Mouse (Mus musculus) heart, embryonic 13.5 days (tissue): Measurements from ENCODE around the gene Hsph1. TPM values are rescaled to one million over a fixed set of nuclear protein-coding genes. Genes with fewer than 3 reads are reported as not detected.

ENCODE experiments used
- ATAC-seq: fragments of 200-750 bp; cut with Nextera tagmentation; 2 replicates; pipeline ENCODE4 v1.8.0; 2017; ENCODE audit warnings: moderate TSS enrichment; ENCODE audit not compliant: insufficient number of reproducible peaks, low FRiP score, low TSS enrichment; ENCODE audit errors: extremely low read depth
- H3K27ac ChIP-seq: fragments of 300-500 bp; sonication (generic); replicated peaks from 2 replicates; pipeline ENCODE4 v1.5.1; 2015; ENCODE audit warnings: moderate library complexity, mild to moderate bottlenecking, inconsistent platforms
- H3K27me3 ChIP-seq: fragments of 300-500 bp; sonication (generic); replicated peaks from 2 replicates; pipeline ENCODE4 v1.6.1; 2015; ENCODE audit warnings: mild to moderate bottlenecking, inconsistent platforms
- H3K36me3 ChIP-seq: fragments of 300-500 bp; sonication (generic); 2 replicates; pipeline ENCODE4 v1.6.1; 2015; ENCODE audit warnings: mild to moderate bottlenecking, inconsistent platforms
- H3K4me1 ChIP-seq: fragments of 300-500 bp; sonication (generic); 2 replicates; pipeline ENCODE4 v1.6.1; 2015; ENCODE audit warnings: inconsistent platforms
- H3K4me2 ChIP-seq: fragments of 300-500 bp; sonication (generic); 2 replicates; pipeline ENCODE4 v1.6.1; 2015; ENCODE audit warnings: inconsistent platforms, mild to moderate bottlenecking, moderate library complexity
- H3K4me3 ChIP-seq: fragments of 300-500 bp; sonication (generic); 2 replicates; pipeline ENCODE4 v1.5.1; 2015; ENCODE audit warnings: moderate library complexity, mild to moderate bottlenecking, inconsistent platforms
- H3K9ac ChIP-seq: fragments of 300-500 bp; sonication (generic); 2 replicates; pipeline ENCODE4 v1.6.1; 2015; ENCODE audit warnings: inconsistent platforms, mild to moderate bottlenecking, moderate library complexity
- H3K9me3 ChIP-seq: fragments of 300-500 bp; sonication (generic); 2 replicates; pipeline ENCODE4 v1.6.1; 2016; ENCODE audit warnings: inconsistent platforms
- WGBS: fragments of 180-500 bp; shearing (Covaris S2); methylation state at CpG from one replicate; pipeline ENCODE4 v1.1.7; 2015; ENCODE audit warnings: mixed read lengths; 5-methylcytosine and 5-hydroxymethylcytosine counted together
- polyA plus RNA-seq: library from polyadenylated mRNA; unstranded; fragments of >200 nt; fragmentation: Nextera tagmentation; extraction: Ambion mirVana; gene quantifications from 2 replicates; pipeline ENCODE4 v1.2.1, GENCODE M21; 2015

The Hsph1 gene
- polyA plus RNA-seq, 1 experiment from 2014 or later = 30.1 TPM

DNA sequence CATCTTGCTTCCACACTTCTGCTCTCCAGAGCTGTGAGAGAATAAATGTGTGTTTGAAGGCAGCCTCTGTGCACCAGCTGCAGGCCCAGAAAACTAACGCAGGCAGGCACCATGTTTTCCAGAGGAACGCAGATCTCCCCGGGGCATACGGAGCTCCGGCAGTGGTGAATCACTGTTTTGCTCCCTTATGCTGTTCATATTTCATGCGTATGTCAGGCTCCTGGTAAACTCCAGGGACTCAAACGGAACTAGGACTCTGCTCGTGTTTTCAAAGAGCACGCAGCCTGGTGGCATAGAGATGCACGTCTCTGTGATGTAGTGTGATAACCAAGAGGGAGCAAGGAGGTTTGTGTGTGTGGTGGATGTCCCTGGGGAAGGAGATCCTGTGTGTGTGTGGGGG, 23.4 kb downstream of the Hsph1 start:
- H3K9me3 ChIP-seq = no peaks in the 10 kb centered on the region
- ATAC-seq = no peak
- no peaks in the 10 kb centered on the region for H3K4me1 ChIP-seq
- no peaks in the 10 kb centered on the region for H3K27me3 ChIP-seq
- H3K36me3 ChIP-seq = peaks cover 37% of the 10 kb centered on the region
- 68% methylated on average over 10 of the region's 10 CpGs for WGBS
- H3K27ac ChIP-seq = no peak overlapping the region
- H3K4me2 ChIP-seq = no peak overlapping the region
- no peak overlapping the region for H3K9ac ChIP-seq
- H3K4me3 ChIP-seq = no peak overlapping the region

DNA sequence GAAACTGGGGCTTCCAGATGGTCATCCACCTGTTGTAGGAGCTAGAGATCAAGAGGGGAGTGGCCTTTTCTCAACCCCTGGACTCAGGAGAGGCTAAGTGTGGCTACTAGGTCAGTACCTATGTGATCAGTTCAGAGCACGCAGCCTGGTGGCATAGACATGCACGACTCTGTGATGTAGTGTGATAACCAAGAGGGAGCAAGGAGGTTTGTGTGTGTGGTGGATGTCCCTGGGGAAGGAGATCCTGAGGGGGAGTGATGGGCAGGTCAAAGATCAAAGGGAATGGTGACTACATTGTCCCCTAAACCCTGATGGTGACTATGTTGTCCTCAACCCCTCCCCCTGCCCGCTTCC, 24.0 kb downstream of the Hsph1 start:
- WGBS = 84% methylated on average over 3 of the region's 3 CpGs
- H3K27ac ChIP-seq = no peak overlapping the region
- H3K4me2 ChIP-seq = no peak overlapping the region
- no peaks in the 10 kb centered on the region for H3K27me3 ChIP-seq
- peaks cover 31% of the 10 kb centered on the region for H3K36me3 ChIP-seq
- ATAC-seq = no peak
- H3K4me1 ChIP-seq = no peaks in the 10 kb centered on the region
- no peak overlapping the region for H3K4me3 ChIP-seq
- no peak overlapping the region for H3K9ac ChIP-seq
- no peaks in the 10 kb centered on the region for H3K9me3 ChIP-seq

DNA sequence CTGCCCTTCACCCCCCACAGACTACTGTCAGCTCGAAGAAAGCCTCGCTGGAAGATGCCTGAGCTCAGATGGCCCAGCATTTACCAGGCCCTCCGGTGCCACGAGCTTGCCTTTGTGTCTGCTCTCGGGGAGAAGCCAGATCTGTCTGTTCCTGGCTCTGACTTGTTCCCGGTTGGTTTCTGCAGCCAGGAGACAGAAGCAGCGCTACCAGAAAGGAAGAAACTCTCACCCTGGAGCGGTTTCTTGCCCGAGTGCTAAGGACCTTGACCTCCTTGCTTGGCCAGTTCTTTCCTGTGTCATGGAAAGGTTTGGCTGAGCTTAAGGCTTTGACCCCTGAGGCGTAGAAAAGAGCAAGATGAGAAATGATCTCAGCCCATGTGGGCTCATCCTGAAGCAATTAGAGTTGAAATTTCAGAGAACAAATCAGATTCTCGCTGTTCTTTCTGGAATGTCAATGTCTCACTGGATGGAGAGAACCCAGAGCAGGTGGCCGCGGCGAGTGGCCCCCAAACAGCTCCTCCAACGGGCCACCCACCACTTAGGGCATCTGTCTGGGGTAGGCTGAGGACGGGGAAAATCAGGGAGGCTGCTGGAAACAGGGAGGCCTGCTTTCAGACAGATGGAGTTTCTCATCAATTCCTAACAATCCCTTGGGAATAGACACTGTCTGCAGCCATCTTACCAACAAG, 24.6 kb downstream of the Hsph1 start:
- Histone ChIP-seq H3K27me3 (no peaks in the 10 kb centered on the region), H3K4me1 (no peaks in the 10 kb centered on the region), H3K4me3 (no peak overlapping the region), H3K4me2 (no peak overlapping the region), H3K36me3 (peaks cover 26% of the 10 kb centered on the region), H3K9me3 (no peaks in the 10 kb centered on the region), H3K27ac (no peak overlapping the region), H3K9ac (no peak overlapping the region)
- ATAC-seq = no peak
- 67% methylated on average over 16 of the region's 16 CpGs for WGBS

DNA sequence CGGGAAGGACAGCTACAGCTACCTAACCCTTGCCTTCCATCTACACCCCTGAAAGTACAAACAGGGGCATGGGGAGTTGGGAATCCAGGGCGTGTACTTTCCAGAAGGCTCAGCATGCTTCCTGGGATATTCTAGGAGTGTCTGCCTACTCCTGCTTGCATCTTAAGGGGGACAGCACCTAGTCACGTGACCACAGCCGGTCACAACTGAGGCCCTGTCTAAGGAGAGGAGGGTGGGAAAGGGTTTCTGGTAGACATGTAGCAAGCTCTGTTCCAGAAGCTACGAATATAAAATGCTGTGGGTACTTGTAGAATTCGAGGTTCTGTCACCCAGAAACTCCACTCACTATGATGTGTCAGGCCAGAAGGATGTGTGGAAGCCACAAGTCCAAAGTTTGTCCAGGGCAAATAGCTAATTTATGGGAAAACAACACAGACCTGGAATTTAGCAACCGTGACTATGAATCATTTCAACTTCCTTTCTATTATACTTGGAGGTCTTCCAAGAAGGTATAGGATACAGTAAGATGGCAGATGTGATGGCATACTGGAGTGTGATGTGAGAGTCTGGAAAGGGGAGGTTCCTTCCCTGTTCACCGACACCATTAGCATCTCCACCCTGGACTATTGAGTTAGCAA, 29.0 kb downstream of the Hsph1 start:
- no peak overlapping the region for H3K9ac ChIP-seq
- no peaks in the 10 kb centered on the region for H3K4me1 ChIP-seq
- H3K4me2 ChIP-seq = no peak overlapping the region
- no peak for ATAC-seq
- no peaks in the 10 kb centered on the region; the same call in 1 of the 2 replicates for H3K9me3 ChIP-seq
- H3K27ac ChIP-seq = no peak overlapping the region
- WGBS = 75% methylated on average over 8 of the region's 8 CpGs
- H3K27me3 ChIP-seq = no peaks in the 10 kb centered on the region
- H3K36me3 ChIP-seq = no peaks in the 10 kb centered on the region
- no peak overlapping the region for H3K4me3 ChIP-seq

DNA sequence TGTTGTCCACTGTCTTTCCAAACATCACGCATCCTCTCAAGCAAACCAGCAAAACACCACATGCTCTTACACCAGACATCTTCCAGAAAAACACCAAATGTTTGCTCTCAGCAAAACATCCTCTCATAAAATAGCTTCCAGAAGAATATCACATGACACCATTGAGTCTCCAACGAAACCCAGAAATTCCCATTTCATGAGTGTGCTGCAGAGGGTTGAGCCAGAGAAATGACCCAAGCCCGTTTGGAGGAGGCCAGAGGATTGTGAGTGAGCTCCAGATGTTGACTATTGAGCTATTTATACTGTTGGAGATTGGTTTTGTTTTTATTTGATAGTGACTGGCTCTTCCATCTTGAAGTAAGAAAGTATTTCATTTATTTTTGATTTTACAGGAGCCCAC, 32.9 kb downstream of the Hsph1 start:
- 73% methylated on average over 3 of the region's 3 CpGs for WGBS
- no peaks in the 10 kb centered on the region for H3K36me3 ChIP-seq
- no peak overlapping the region for H3K4me2 ChIP-seq

DNA sequence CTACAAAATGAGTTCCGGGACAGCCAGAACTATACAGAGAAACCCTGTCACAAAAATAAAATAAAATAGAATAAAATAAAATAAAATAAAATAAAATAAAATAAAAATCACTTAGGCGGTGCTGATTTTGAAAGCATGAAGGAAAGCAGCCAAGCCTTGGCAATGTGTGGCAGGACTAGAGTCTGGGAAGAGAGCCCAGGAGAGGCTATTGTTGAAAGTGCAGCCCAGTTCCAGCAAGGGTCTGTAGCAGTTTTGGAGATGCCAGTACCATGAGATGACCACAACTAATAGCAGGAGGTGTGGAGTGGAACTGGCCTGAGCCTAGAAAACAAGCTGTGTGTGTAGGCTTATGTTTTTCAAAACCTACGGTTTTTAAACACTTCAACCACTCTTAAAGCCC, 34.2 kb downstream of the Hsph1 start:
- Histone ChIP-seq H3K27ac (no peak overlapping the region), H3K36me3 (no peaks in the 10 kb centered on the region), H3K4me2 (no peak overlapping the region), H3K4me1 (no peaks in the 10 kb centered on the region), H3K4me3 (no peak overlapping the region), H3K27me3 (no peaks in the 10 kb centered on the region), H3K9ac (no peak overlapping the region), H3K9me3 (peaks cover 2% of the 10 kb centered on the region; the same call in 1 of the 2 replicates)
- WGBS = 87% methylated on average over 3 of the region's 3 CpGs
- ATAC-seq = no peak

More for the DNA sequence above, 32.9 kb downstream of the Hsph1 start:
- Histone ChIP-seq H3K4me3 (no peak overlapping the region), H3K27me3 (no peaks in the 10 kb centered on the region), H3K9ac (no peak overlapping the region), H3K27ac (no peak overlapping the region), H3K4me1 (no peaks in the 10 kb centered on the region), H3K9me3 (peaks cover 2% of the 10 kb centered on the region; the same call in 1 of the 2 replicates)
- no peak for ATAC-seq

DNA sequence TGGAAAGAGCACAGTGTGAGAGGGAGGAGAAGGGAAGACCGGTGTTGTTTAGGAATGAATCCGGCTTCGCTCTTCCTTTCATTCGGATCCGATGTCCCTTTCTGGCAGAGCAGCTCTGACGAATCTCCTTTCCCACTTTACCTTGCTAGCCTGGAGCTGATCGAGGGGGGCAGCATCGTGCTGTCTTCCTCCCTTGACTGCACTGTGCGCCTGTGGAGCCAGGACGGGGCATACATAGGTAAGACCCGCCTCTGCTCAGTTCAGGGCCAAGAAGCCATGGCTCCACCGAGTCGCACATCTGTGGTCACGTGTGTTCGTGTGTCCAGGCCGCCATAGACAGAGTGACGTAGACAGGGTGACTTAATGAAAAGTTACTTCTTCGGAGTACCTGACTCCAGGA, 38.8 kb downstream of the Hsph1 start:
- 45% methylated on average over 18 of the region's 18 CpGs for WGBS
- Histone ChIP-seq H3K4me2 (peak overlapping the region; percentile 40), H3K27ac (no peak overlapping the region), H3K4me3 (no peak overlapping the region), H3K4me1 (no peaks in the 10 kb centered on the region), H3K9me3 (0 out of 2 replicates have a peak, but pooled peaks cover 2% of the 10 kb centered on the region), H3K9ac (no peak overlapping the region), H3K36me3 (no peaks in the 10 kb centered on the region), H3K27me3 (no peaks in the 10 kb centered on the region)
- ATAC-seq = no peak

DNA sequence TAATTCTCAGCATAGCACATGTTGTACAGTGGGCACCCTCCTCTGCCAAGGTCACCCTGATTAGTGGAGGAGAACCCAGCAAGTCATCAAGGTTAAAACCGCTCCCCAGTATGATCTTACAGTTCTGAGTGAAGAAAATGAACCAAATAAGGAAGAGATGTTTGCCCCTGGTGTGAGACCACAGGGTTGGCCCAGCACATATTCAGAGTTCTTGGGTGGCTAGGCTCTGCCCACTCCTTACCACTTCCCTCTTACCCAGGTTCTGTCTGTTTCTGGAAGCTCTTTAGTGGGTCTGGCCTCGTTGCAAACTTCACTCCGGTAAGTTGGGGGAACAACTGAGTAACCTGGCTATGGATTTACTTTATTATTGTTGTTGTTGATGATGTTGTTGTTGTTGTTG, 42.0 kb downstream of the Hsph1 start:
- Histone ChIP-seq H3K4me2 (no peak overlapping the region), H3K9me3 (peaks cover 5% of the 10 kb centered on the region; the same call in 1 of the 2 replicates), H3K27me3 (no peaks in the 10 kb centered on the region), H3K4me1 (peaks cover 1% of the 10 kb centered on the region), H3K4me3 (no peak overlapping the region), H3K9ac (no peak overlapping the region), H3K36me3 (no peaks in the 10 kb centered on the region), H3K27ac (no peak overlapping the region)
- ATAC-seq = no peak
- WGBS = 75% methylated on average over 3 of the region's 3 CpGs

DNA sequence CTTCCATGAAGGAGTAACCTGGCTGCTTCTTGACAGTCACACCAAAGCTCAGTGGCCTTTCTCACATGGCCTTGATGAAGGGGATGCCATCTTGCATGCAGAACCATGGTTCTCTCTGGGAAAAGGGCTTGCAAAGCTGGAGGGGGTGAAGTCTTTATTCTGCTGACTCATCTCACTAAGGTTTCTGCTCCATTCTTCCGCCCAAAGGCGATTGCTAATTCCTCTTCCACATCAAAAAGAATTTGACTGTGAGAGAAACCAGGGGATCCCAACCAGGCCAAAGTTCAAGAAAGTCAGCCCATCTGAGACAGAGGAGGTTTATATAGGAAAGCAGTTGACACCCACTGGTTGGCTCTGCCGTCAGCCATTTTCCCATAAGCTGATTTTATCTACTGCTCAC, 46.2 kb downstream of the Hsph1 start:
- Histone ChIP-seq H3K4me1 (peaks cover 20% of the 10 kb centered on the region), H3K4me3 (no peak overlapping the region), H3K27me3 (no peaks in the 10 kb centered on the region), H3K4me2 (no peak overlapping the region), H3K36me3 (no peaks in the 10 kb centered on the region), H3K9ac (no peak overlapping the region), H3K27ac (0 out of 2 replicates have a peak overlapping the region, but pooled peaks have one; percentile 70), H3K9me3 (peaks cover 5% of the 10 kb centered on the region; the same call in 1 of the 2 replicates)
- WGBS = 34% methylated on average over 3 of the region's 3 CpGs
- ATAC-seq = no peak

DNA sequence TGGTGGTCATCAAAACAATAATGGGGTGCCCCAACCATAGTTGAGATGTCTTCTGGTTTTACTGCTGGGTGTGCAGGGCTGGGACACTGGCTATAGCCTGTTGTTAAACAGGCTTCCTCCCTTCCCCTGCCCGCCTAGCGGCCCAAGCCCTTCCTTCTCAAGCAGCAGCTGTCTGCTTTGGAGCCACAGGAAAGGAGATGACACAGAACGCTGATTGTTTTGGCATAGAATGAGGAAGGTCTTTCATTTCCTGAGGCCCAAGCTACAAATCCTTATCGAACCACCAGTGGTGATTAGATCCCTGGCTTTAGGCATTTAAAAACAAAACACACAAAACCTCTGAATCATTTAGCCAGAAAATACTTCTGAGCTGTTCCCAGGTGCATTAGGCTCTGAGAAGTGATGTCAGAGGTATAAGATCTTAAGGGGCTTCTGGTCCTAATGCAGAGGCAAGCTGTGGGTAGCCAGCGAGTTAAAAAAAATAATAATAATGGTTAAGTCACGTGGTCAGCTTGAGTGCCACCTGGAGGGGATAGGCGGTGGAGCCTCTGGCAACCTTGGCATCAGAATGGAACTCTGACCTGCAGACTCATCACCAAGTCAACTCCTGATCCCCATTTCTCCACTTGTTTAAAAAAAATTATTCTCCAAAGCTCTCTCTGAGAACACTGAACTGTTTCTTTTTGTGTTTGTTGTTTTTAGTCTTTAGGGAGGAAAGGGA, 47.2 kb downstream of the Hsph1 start:
- Histone ChIP-seq H3K4me1 (peaks cover 29% of the 10 kb centered on the region), H3K9ac (no peak overlapping the region), H3K27me3 (no peaks in the 10 kb centered on the region), H3K27ac (peak overlapping the region; percentile 70), H3K36me3 (no peaks in the 10 kb centered on the region), H3K9me3 (peaks cover 5% of the 10 kb centered on the region; the same call in 1 of the 2 replicates), H3K4me3 (no peak overlapping the region), H3K4me2 (no peak overlapping the region)
- ATAC-seq = no peak
- 38% methylated on average over 7 of the region's 7 CpGs for WGBS

DNA sequence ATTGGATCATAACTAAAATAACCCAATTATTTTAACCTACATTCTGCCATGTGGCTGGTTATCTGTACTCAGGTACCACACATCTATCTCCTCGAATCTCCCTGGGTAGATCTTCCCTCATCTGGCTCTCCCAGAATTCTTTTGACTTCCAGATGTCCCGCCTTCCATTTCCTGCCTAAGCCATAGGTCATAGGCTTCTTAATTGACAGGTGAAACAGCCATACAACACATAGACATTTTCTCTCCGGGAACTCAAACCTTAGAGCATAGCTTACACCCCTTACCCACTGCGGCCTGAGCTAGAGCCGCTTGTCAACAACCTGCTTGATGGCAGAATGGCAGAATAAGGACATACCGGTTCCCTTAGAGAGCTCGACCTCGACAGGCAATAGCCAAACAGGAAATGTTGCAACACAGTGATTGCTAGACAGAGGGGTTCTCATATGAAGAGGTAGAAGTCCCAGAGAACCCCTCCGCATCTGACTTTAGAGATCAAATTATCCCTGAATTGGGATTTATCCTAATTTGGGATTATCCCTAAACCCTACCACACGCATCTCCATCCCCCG, 48.8 kb downstream of the Hsph1 start:
- WGBS = 71% methylated on average over 11 of the region's 11 CpGs
- Histone ChIP-seq H3K4me2 (no peak overlapping the region), H3K4me1 (peaks cover 29% of the 10 kb centered on the region), H3K4me3 (no peak overlapping the region), H3K36me3 (no peaks in the 10 kb centered on the region), H3K9me3 (peaks cover 5% of the 10 kb centered on the region; the same call in 1 of the 2 replicates), H3K9ac (no peak overlapping the region), H3K27ac (no peak overlapping the region), H3K27me3 (peaks cover 5% of the 10 kb centered on the region; the same call in 1 of the 2 replicates)
- ATAC-seq = no peak
